Mouse (Mus musculus) naive thymus-derived CD4-positive, alpha-beta T cell, adult 5 months (primary cell): ENCODE results near the gene Olfr849. TPM values are rescaled to one million over a fixed set of nuclear protein-coding genes. Genes with fewer than 3 reads are reported as not detected.

Experiments used
- polyA plus RNA-seq: library from polyadenylated mRNA; unstranded; fragments of 100-300 nt; shearing (Covaris generic); gene quantifications from one replicate; pipeline ENCODE4 v1.2.1, GENCODE M21; 2017

Gene Olfr849
- not detected for polyA plus RNA-seq

GRCm38 (mm10) chr9:19439966-19440365 is at the start of gene Olfr849:
TSS of gene Olfr849 (plus strand) at chr9:19440266.

GRCm38 (mm10) chr9:19478148-19478547 is 38.1 kb downstream of the Olfr849 start, which contains the start of gene Olfr850:
TSS of gene Olfr850 (minus strand) at chr9:19478248.

GRCm38 (mm10) chr9:19492995-19493394 is 52.9 kb downstream of the Olfr849 start, which contains the start of gene Olfr851:
TSS of gene Olfr851 (plus strand) at chr9:19493295.

Other genes with a start within 250 kb of the Olfr849 start
- not detected for gene Olfr843, start 188.3 kb upstream of the Olfr849 start, polyA plus RNA-seq
- not detected for gene Olfr844, start 123.9 kb upstream of the Olfr849 start, polyA plus RNA-seq
- not detected for gene Olfr845, start 103.8 kb upstream of the Olfr849 start, polyA plus RNA-seq
- not detected for gene Olfr846, start 76.3 kb upstream of the Olfr849 start, polyA plus RNA-seq
- gene Olfr847, start 61.6 kb upstream of the Olfr849 start, polyA plus RNA-seq, result not detected
- gene Olfr850, start 38.0 kb downstream of the Olfr849 start, polyA plus RNA-seq, result not detected
- gene Olfr851, start 53.0 kb downstream of the Olfr849 start, polyA plus RNA-seq, result not detected
- not detected for gene Olfr853, start 100.8 kb downstream of the Olfr849 start, polyA plus RNA-seq
- not detected for gene Olfr854, start 127.1 kb downstream of the Olfr849 start, polyA plus RNA-seq
- gene Olfr855, start 142.4 kb downstream of the Olfr849 start, polyA plus RNA-seq, result not detected
- gene Zfp317, start 181.8 kb downstream of the Olfr849 start, polyA plus RNA-seq, result 20.1 TPM